Mouse (Mus musculus) stomach, postnatal 0 days (tissue): ENCODE data around the gene Necap2. TPM values are rescaled to one million over a fixed set of nuclear protein-coding genes. Genes with fewer than 3 reads are reported as not detected.

Experiments
- ATAC-seq: fragments of 200-750 bp; cut with Nextera tagmentation; 2 replicates; pipeline ENCODE4 v1.8.0; 2017; ENCODE audit not compliant: low FRiP score, low TSS enrichment
- DNase-seq: peaks from one replicate; pipeline ENCODE4 v3.0.0-alpha.2; 2016; ENCODE audit warnings: low spot score
- H3K27ac ChIP-seq: fragments of 300-500 bp; sonication (generic); replicated peaks from 2 replicates; pipeline ENCODE4 v1.5.1; 2014; ENCODE audit warnings: mild to moderate bottlenecking, control low read depth
- H3K27me3 ChIP-seq: fragments of 300-500 bp; sonication (generic); 2 replicates; pipeline ENCODE4 v1.6.1; 2014; ENCODE audit warnings: low read length; ENCODE audit not compliant: control insufficient read depth, insufficient read depth
- H3K36me3 ChIP-seq: fragments of 300-500 bp; sonication (generic); 2 replicates; pipeline ENCODE4 v1.6.1; 2014; ENCODE audit warnings: low read length, mixed read lengths; ENCODE audit not compliant: control insufficient read depth, insufficient read depth
- H3K4me1 ChIP-seq: fragments of 300-500 bp; sonication (generic); replicated peaks from 2 replicates; pipeline ENCODE4 v1.6.1; 2014; ENCODE audit warnings: antibody characterized with exemption; ENCODE audit not compliant: control insufficient read depth, insufficient read depth
- H3K4me2 ChIP-seq: fragments of 300-500 bp; sonication (generic); replicated peaks from 2 replicates; pipeline ENCODE4 v1.6.1; 2014; ENCODE audit warnings: low read depth, mild to moderate bottlenecking, control low read depth, moderate library complexity
- H3K4me3 ChIP-seq: fragments of 300-500 bp; sonication (generic); 2 replicates; pipeline ENCODE4 v1.5.1; 2014; ENCODE audit warnings: low read depth, low read length, control low read depth
- H3K9ac ChIP-seq: fragments of 300-500 bp; sonication (generic); 2 replicates; pipeline ENCODE4 v1.6.1; 2014; ENCODE audit warnings: mild to moderate bottlenecking, low read length, control low read depth, mixed read lengths
- H3K9me3 ChIP-seq: fragments of 300-500 bp; sonication (generic); 2 replicates; pipeline ENCODE4 v1.6.1; 2016; ENCODE audit warnings: low read length; ENCODE audit not compliant: control insufficient read depth
- CTCF ChIP-seq: IDR thresholded peaks from 2 replicates; pipeline ENCODE4 v1.5.1; 2016; ENCODE audit warnings: antibody characterized with exemption, low read depth, mild to moderate bottlenecking, moderate library complexity
- EP300 ChIP-seq: optimal IDR thresholded peaks from 2 replicates; pipeline ENCODE3; 2016; ENCODE audit warnings: antibody characterized with exemption
- WGBS: fragments of 180-500 bp; shearing (Covaris S2); extraction: QIAGEN DNeasy Blood & Tissue Kit; methylation state at CpG from one replicate; pipeline ENCODE4 v1.1.7; 2014; 5-methylcytosine and 5-hydroxymethylcytosine counted together
- polyA plus RNA-seq: library from polyadenylated mRNA; unstranded; fragments of >200 nt; fragmentation: Nextera tagmentation; extraction: Ambion mirVana; gene quantifications from 2 replicates; pipeline ENCODE4 v1.2.1, GENCODE M21; 2015

Gene Necap2
- polyA plus RNA-seq, 1 experiment from 2014 or later: 77.7 TPM

GRCm38 (mm10) chr4:141060426-141061301 is 17.5 kb downstream of the Necap2 start, which contains the start of gene Crocc:
Gene Crocc, minus strand, starts transcription at chr4:141060550.
- H3K27ac ChIP-seq: peak within 1 kb of the TSS; percentile 90
- peak within 1 kb of the TSS; percentile 67 for H3K4me3 ChIP-seq
- peaks cover under 1% of the 10 kb centered on the region; the same call in 1 of the 2 replicates for H3K36me3 ChIP-seq
- no peaks in the 10 kb centered on the region for H3K27me3 ChIP-seq
- peak within 1 kb of the TSS; percentile 76 for H3K9ac ChIP-seq
- no peaks in the 10 kb centered on the region for H3K9me3 ChIP-seq
- ATAC-seq (peak; percentile 97), DNase-seq (peak; percentile 100)
- H3K4me1 ChIP-seq: no peaks in the 10 kb centered on the region; the same call in 1 of the 2 replicates
- peak within 1 kb of the TSS; percentile 79 for H3K4me2 ChIP-seq
- WGBS: under 1% methylated on average over 71 of the region's 77 CpGs
- TF ChIP-seq EP300: no peak
- TF ChIP-seq CTCF: peak; percentile 99

GRCm38 (mm10) chr4:141059616-141060425 is 18.3 kb downstream of the Necap2 start:
- Histone ChIP-seq H3K27ac (peak overlapping the region; percentile 90), H3K4me1 (no peaks in the 10 kb centered on the region; the same call in 1 of the 2 replicates), H3K9ac (peak overlapping the region; percentile 76), H3K4me2 (peak overlapping the region; percentile 79), H3K36me3 (no peaks in the 10 kb centered on the region), H3K9me3 (no peaks in the 10 kb centered on the region), H3K27me3 (no peaks in the 10 kb centered on the region), H3K4me3 (peak overlapping the region; percentile 67)
- no peak for DNase-seq
- TF ChIP-seq CTCF (no peak), EP300 (peak; percentile 0)
- 2% methylated on average over 30 of the region's 32 CpGs for WGBS
- ATAC-seq: no peak

- ATAC-seq (no peak), DNase-seq (no peak)
- H3K27ac ChIP-seq: no peak overlapping the region
- no peak overlapping the region for H3K4me2 ChIP-seq
- H3K4me1 ChIP-seq: no peaks in the 10 kb centered on the region; the same call in 1 of the 2 replicates
- H3K36me3 ChIP-seq: no peaks in the 10 kb centered on the region
- no peaks in the 10 kb centered on the region for H3K9me3 ChIP-seq
- TF ChIP-seq EP300 (no peak), CTCF (no peak)
- no peak overlapping the region for H3K4me3 ChIP-seq
- WGBS: 62% methylated on average over 9 of the region's 9 CpGs
- 0 out of 2 replicates have a peak overlapping the region, but pooled peaks have one; percentile 9 for H3K9ac ChIP-seq
- H3K27me3 ChIP-seq: no peaks in the 10 kb centered on the region
These were observed 19.3 kb downstream of the Necap2 start for GRCm38 (mm10) chr4:141058835-141059234.

- no peak overlapping the region for H3K27ac ChIP-seq
- DNase-seq: no peak
These were observed 21.2 kb downstream of the Necap2 start for GRCm38 (mm10) chr4:141056970-141057369.

GRCm38 (mm10) chr4:141053568-141054161 is 24.5 kb downstream of the Necap2 start:
- 49% methylated on average over 17 of the region's 17 CpGs for WGBS
- H3K4me1 ChIP-seq: no peaks in the 10 kb centered on the region
- H3K9me3 ChIP-seq: no peaks in the 10 kb centered on the region
- ATAC-seq: peak; percentile 33
- H3K27ac ChIP-seq: peak overlapping the region; percentile 45; the same call in 1 of the 2 replicates
- peak overlapping the region; percentile 11; the same call in 1 of the 2 replicates for H3K4me2 ChIP-seq
- H3K9ac ChIP-seq: no peak overlapping the region
- no peak for TF ChIP-seq CTCF
- no peak for TF ChIP-seq EP300
- no peaks in the 10 kb centered on the region for H3K27me3 ChIP-seq
- H3K36me3 ChIP-seq: no peaks in the 10 kb centered on the region
- H3K4me3 ChIP-seq: no peak overlapping the region
- no peak for DNase-seq

More at GRCm38 (mm10) chr4:141056970-141057369, 21.2 kb downstream of the Necap2 start:
- Histone ChIP-seq H3K4me2 (no peak overlapping the region), H3K27me3 (no peaks in the 10 kb centered on the region), H3K9ac (no peak overlapping the region), H3K9me3 (no peaks in the 10 kb centered on the region), H3K4me3 (no peak overlapping the region), H3K36me3 (no peaks in the 10 kb centered on the region), H3K4me1 (no peaks in the 10 kb centered on the region; the same call in 1 of the 2 replicates)
- TF ChIP-seq EP300 (no peak), CTCF (peak; percentile 13; the same call in 1 of the 2 replicates)
- no peak for ATAC-seq
- WGBS: 95% methylated on average over 10 of the region's 10 CpGs
